In the genomic region with DNA sequence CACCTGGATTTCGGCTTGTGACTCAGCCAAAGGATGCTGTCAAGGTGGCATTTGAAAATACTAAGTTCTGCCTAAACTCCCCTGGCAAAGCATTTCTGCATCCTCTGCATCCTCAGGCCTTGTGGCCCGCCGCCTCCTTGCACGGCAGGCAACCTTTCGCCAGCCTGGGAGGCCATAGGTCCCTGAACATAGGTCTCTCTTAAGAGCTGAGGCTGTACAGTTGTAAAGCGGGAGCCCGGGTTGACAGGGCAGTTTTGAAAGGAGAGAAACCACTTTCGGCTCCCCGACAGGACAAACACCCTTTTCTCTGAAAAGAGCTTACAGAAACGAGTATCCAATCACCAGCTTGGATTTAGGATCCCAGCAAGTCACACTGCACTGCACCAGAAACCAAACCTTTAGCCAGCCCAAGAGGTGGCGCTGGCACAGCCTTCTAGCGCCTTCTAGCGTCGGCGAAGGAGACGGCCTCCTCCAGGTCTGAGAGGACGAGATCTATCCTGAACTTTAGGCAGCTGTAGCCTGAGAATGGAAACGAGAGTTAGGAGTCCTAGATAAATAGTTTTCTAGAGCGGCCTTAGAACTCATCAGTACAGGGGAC, we compare ENCODE assay signal across 8 mouse cellular contexts. TPM values are rescaled to one million over a fixed set of nuclear protein-coding genes. Genes with fewer than 3 reads are reported as not detected.
DNase-seq lines count a peak whose midpoint lies in the region; ATAC-seq lines count a peak whose summit lies in the region.

No protein-coding gene starts in this region.

- H3K27ac ChIP-seq in intestine, embryonic 15.5 days = no peak overlapping the region

- DNase-seq in urinary bladder, postnatal 25 days (ENCODE audit: low spot score) = peak; percentile 65
- DNase-seq in urinary bladder, postnatal 10 days (ENCODE audit: low spot score) = no peak
- DNase-seq in embryo, embryonic 10.5 days (ENCODE audit: low spot score) = peak; percentile 87
- DNase-seq in gastrocnemius, postnatal 4 days (ENCODE audit: low spot score in 2 of 2) = peak; percentile 39 to 68
- DNase-seq in left cerebral cortex, postnatal 14 days (ENCODE audit: low spot score in 2 of 2) = peak; percentile 64 to 75
- peak; percentile 72 for DNase-seq in right cerebral cortex, postnatal 4 days

- 18% methylated on average over 19 of the region's 19 CpGs for WGBS in intestine, embryonic 15.5 days

- no peaks in the 10 kb centered on the region for H3K36me3 ChIP-seq in intestine, embryonic 15.5 days

- H3K9ac ChIP-seq in intestine, embryonic 15.5 days = no peak overlapping the region

- H3K4me3 ChIP-seq in intestine, embryonic 15.5 days (replicated peaks) = no peak overlapping the region

- ATAC-seq in intestine, embryonic 15.5 days = peak; percentile 87
- ATAC-seq in megakaryocyte-erythroid progenitor cell, adult 5-6 weeks (replicated peaks; ENCODE audit: low FRiP score, low TSS enrichment, poor library complexity, severe bottlenecking) = peak; percentile 92

- no peaks in the 10 kb centered on the region for H3K9me3 ChIP-seq in intestine, embryonic 15.5 days

- H3K4me2 ChIP-seq in intestine, embryonic 15.5 days (replicated peaks) = peak overlapping the region; percentile 40

- 0 out of 2 replicates have a peak, but pooled peaks cover 3% of the 10 kb centered on the region for H3K4me1 ChIP-seq in intestine, embryonic 15.5 days (replicated peaks)

- intact Hi-C loops in left cerebral cortex, postnatal 14 days (cut with DNase I) = loop anchor here (1.0 kb wide), 1 partner anchor 126 kb away; no protein-coding TSS in a partner anchor

- H3K27me3 ChIP-seq in intestine, embryonic 15.5 days (replicated peaks) = no peaks in the 10 kb centered on the region

RNA-seq across cellular contexts. Expression of gene Srsf5, which starts 50.2 kb away (rescaled TPM):
- total RNA-seq in gastrocnemius, postnatal 4 days (2021) = 100 to 1,000 TPM; 219 to 249 TPM
- 515 and 607 TPM in 2 replicates for polyA plus RNA-seq in intestine, embryonic 15.5 days (2015; fragmentation: Nextera tagmentation; extraction: Ambion mirVana)
- 100 to 1,000 TPM; 314 to 326 TPM for total RNA-seq in left cerebral cortex, postnatal 14 days (2021)
- total RNA-seq in megakaryocyte-erythroid progenitor cell, adult 5-6 weeks (2014; fragmentation: Nextera tagmentation) = 313 and 330 TPM in 2 replicates
- total RNA-seq in megakaryocyte-erythroid progenitor cell, adult 5-6 weeks (2017) = 760 and 1,064 TPM in 2 replicates
